Mouse (Mus musculus) MEL (cell line): ENCODE measurements around the gene Josd1. TPM values are rescaled to one million over a fixed set of nuclear protein-coding genes. Genes with fewer than 3 reads are reported as not detected.
A peak's percentile ranks its signal among the peaks of the same experiment; 100 is the strongest.

ENCODE experiments used
- DNase-seq: peaks from one replicate; pipeline ENCODE4 v3.0.0; 2011; ENCODE audit warnings: low read depth, low spot score
- H3K27ac ChIP-seq: 2 replicates; pipeline ENCODE4 v1.5.1; 2012; ENCODE audit warnings: low read depth, mild to moderate bottlenecking, control low read depth, low read length, moderate library complexity; ENCODE audit not compliant: control insufficient read depth
- H3K27me3 ChIP-seq, 2 experiments: fragments of 150-350 bp in 1 of 2; sonication (generic) in 1 of 2; 2 replicates each; pipeline ENCODE4 v1.6.1; 2012; ENCODE audit warnings: low read length in 2 of 2, mild to moderate bottlenecking in 2 of 2, improper control_type of control experiment in 1 of 2, moderate library complexity in 1 of 2; ENCODE audit not compliant: insufficient read depth in 2 of 2, control insufficient read depth in 1 of 2
- H3K36me3 ChIP-seq, 2 experiments: 2 replicates each; pipeline ENCODE4 v1.6.1; 2012 to 2014; ENCODE audit warnings: low read length in 2 of 2, improper control_type of control experiment in 1 of 2, inconsistent platforms in 1 of 2, mild to moderate bottlenecking in 1 of 2; ENCODE audit not compliant: insufficient read depth in 2 of 2, control insufficient read depth in 1 of 2
- H3K4me1 ChIP-seq, 2 experiments: fragments of 150-350 bp in 1 of 2; sonication (generic) in 1 of 2; 2 replicates each; pipeline ENCODE4 v1.6.1; 2012; ENCODE audit warnings: low read length in 2 of 2, improper control_type of control experiment in 1 of 2, mild to moderate bottlenecking in 1 of 2; ENCODE audit not compliant: insufficient read depth in 2 of 2, control insufficient read depth in 1 of 2
- H3K4me3 ChIP-seq, 2 experiments: fragments of 150-350 bp in 1 of 2; sonication (generic) in 1 of 2; 2 replicates each; pipeline ENCODE4 v1.5.1; 2012; ENCODE audit warnings: low read depth in 2 of 2, low read length in 2 of 2, mild to moderate bottlenecking in 2 of 2, moderate library complexity in 2 of 2, control low read depth in 1 of 2, improper control_type of control experiment in 1 of 2; ENCODE audit not compliant: control insufficient read depth in 1 of 2, insufficient read depth in 1 of 2
- H3K79me2 ChIP-seq: 2 replicates; pipeline ENCODE4 v1.6.1; 2012; ENCODE audit warnings: mild to moderate bottlenecking, low read length, moderate library complexity; ENCODE audit not compliant: control insufficient read depth, poor library complexity, insufficient read depth
- H3K9ac ChIP-seq: 2 replicates; pipeline ENCODE4 v1.6.1; 2012; ENCODE audit warnings: low read depth, mild to moderate bottlenecking, control low read depth, low read length, moderate library complexity; ENCODE audit not compliant: control insufficient read depth, poor library complexity, severe bottlenecking
- H3K9me3 ChIP-seq: fragments of 150-350 bp; sonication (generic); replicated peaks from 2 replicates; pipeline ENCODE4 v1.6.1; 2012; ENCODE audit warnings: mild to moderate bottlenecking, low read length, improper control_type of control experiment, moderate library complexity; ENCODE audit not compliant: insufficient read depth
- BHLHE40 ChIP-seq: IDR thresholded peaks from 2 replicates; pipeline ENCODE4 v1.6.1; 2012; ENCODE audit warnings: low read depth, mild to moderate bottlenecking, inconsistent platforms, low read length, improper control_type of control experiment, borderline replicate concordance
- CHD1 ChIP-seq: IDR thresholded peaks from 2 replicates; pipeline ENCODE4 v1.6.1; 2012; ENCODE audit warnings: low read depth, mild to moderate bottlenecking, inconsistent platforms, low read length, improper control_type of control experiment
- CTCF ChIP-seq, 3 experiments: IDR thresholded peaks in 2 of 3; conservative IDR thresholded peaks in 1 of 3; 2 replicates each; pipeline ENCODE4 v1.5.1; 2011 to 2012; ENCODE audit warnings: low read length in 3 of 3, low read depth in 2 of 3, mild to moderate bottlenecking in 2 of 3, improper control_type of control experiment in 1 of 3, inconsistent platforms in 1 of 3, mixed read lengths in 1 of 3, moderate library complexity in 1 of 3; ENCODE audit not compliant: control insufficient read depth in 1 of 3, insufficient read depth in 1 of 3, poor library complexity in 1 of 3, severe bottlenecking in 1 of 3
- ELF1 ChIP-seq: IDR thresholded peaks from 2 replicates; pipeline ENCODE4 v1.6.1; 2014; ENCODE audit warnings: low read depth, mild to moderate bottlenecking, inconsistent platforms, low read length, improper control_type of control experiment, moderate library complexity
- ETS1 ChIP-seq: IDR thresholded peaks from 2 replicates; pipeline ENCODE4 v1.6.1; 2012; ENCODE audit warnings: low read depth, mild to moderate bottlenecking, inconsistent platforms, low read length, improper control_type of control experiment, moderate library complexity
- GABPA ChIP-seq: IDR thresholded peaks from 2 replicates; pipeline ENCODE4 v1.6.1; 2012; ENCODE audit warnings: low read depth, mild to moderate bottlenecking, inconsistent platforms, low read length, improper control_type of control experiment, moderate library complexity
- GATA1 ChIP-seq: IDR thresholded peaks from 2 replicates; pipeline ENCODE4 v1.6.1; 2011; ENCODE audit warnings: low read depth, low read length, improper control_type of control experiment
- MAX ChIP-seq: IDR thresholded peaks from 2 replicates; pipeline ENCODE4 v1.6.1; 2011; ENCODE audit warnings: low read length, improper control_type of control experiment
- MXI1 ChIP-seq: IDR thresholded peaks from 2 replicates; pipeline ENCODE4 v1.6.1; 2011; ENCODE audit warnings: mild to moderate bottlenecking, low read depth, low read length, improper control_type of control experiment
- MYB ChIP-seq: IDR thresholded peaks from 2 replicates; pipeline ENCODE4 v1.6.1; 2011; ENCODE audit warnings: mild to moderate bottlenecking, low read depth, low read length, improper control_type of control experiment
- MYC ChIP-seq: IDR thresholded peaks from 2 replicates; pipeline ENCODE4 v1.6.1; 2011; ENCODE audit warnings: low read depth, mild to moderate bottlenecking, low read length, improper control_type of control experiment, moderate library complexity
- NRF1 ChIP-seq: IDR thresholded peaks from 2 replicates; pipeline ENCODE4 v1.6.1; 2014; ENCODE audit warnings: low read depth, mild to moderate bottlenecking, inconsistent platforms, low read length, improper control_type of control experiment, moderate library complexity; ENCODE audit not compliant: poor library complexity, insufficient read depth, severe bottlenecking
- POLR2A ChIP-seq, 2 experiments: IDR thresholded peaks; 2 replicates each; pipeline ENCODE4 v1.6.1; 2011 to 2012; ENCODE audit warnings: low read length in 2 of 2, mild to moderate bottlenecking in 2 of 2, control low read depth in 1 of 2, improper control_type of control experiment in 1 of 2, low read depth in 1 of 2, moderate library complexity in 1 of 2; ENCODE audit not compliant: control insufficient read depth in 1 of 2, insufficient read depth in 1 of 2, poor library complexity in 1 of 2
- RCOR1 ChIP-seq: IDR thresholded peaks from 2 replicates; pipeline ENCODE4 v1.6.1; 2012; ENCODE audit warnings: low read depth, mild to moderate bottlenecking, inconsistent platforms, low read length, improper control_type of control experiment
- TBP ChIP-seq: IDR thresholded peaks from 2 replicates; pipeline ENCODE4 v1.8.0; 2011; ENCODE audit warnings: low read depth, low read length, improper control_type of control experiment
- UBTF ChIP-seq: IDR thresholded peaks from 2 replicates; pipeline ENCODE4 v1.6.1; 2012; ENCODE audit warnings: low read depth, mild to moderate bottlenecking, inconsistent platforms, low read length, improper control_type of control experiment, moderate library complexity, borderline replicate concordance; ENCODE audit not compliant: insufficient read depth
- ZC3H11A ChIP-seq: IDR thresholded peaks from 2 replicates; pipeline ENCODE4 v1.6.1; 2012; ENCODE audit warnings: low read depth, mild to moderate bottlenecking, inconsistent platforms, low read length, improper control_type of control experiment
- ZNF384 ChIP-seq: IDR thresholded peaks from 2 replicates; pipeline ENCODE4 v1.6.1; 2012; ENCODE audit warnings: low read depth, mild to moderate bottlenecking, inconsistent platforms, low read length, improper control_type of control experiment
- polyA plus RNA-seq, 2 experiments: library from polyadenylated mRNA; stranded (reverse) in 1 of 2; unstranded in 1 of 2; fragments of >175 nt in 1 of 2; fragments of >200 nt in 1 of 2; gene quantifications; 2 replicates each; pipeline versions ENCODE4 v1.2.1 to v1.2.4; 2012; ENCODE audit warnings: low replicate concordance in 2 of 2, low read depth in 1 of 2; ENCODE audit not compliant: insufficient read length in 2 of 2, insufficient read depth in 1 of 2, missing spikeins in 1 of 2
- total RNA-seq: library from RNA; depleted of rRNA; stranded (reverse); fragments of 300-350 nt; gene quantifications from 2 replicates; pipeline ENCODE4 v1.2.3, GENCODE M21; 2012

Josd1 gene
- total and polyA plus RNA-seq, 3 experiments = 46.5 to 47.2 TPM; not detected in 1

DNA sequence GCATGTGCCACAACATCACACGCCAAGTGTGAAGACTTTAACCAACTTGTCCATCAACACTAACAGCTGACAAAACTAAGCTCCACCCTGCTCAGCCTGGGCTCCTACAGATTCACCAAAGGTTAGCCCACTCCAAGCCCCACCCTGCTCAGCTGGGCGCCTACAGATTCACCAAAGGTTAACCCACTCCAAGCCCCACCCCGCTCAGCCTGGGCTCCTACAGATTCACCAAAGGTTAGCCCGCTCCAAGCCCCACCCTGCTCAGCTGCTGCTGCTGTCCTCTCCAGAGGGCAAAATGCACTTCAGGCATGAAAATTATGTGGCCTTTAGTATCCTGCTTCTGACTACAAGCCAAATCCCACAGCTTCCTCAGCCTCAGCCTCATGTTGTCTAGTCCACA lies 5.7 kb downstream of the Josd1 start:
- peaks cover 2 to 29% of the 10 kb centered on the region in 2 experiments; a peak in 3 of 4 replicates for H3K36me3 ChIP-seq
- TF ChIP-seq CHD1 (no peak), ZC3H11A (no peak), ETS1 (0 out of 2 replicates have a peak, but pooled peaks have one; percentile 2), UBTF (no peak), CTCF (IDR thresholded peaks at IDR 0.05 in 2 of 3, conservative IDR thresholded peaks at IDR 0.05 in 1 of 3; ENCODE audit: control insufficient read depth in 1 of 3, insufficient read depth in 1 of 3, low read depth in 2 of 3, low read length in 3 of 3, poor library complexity in 1 of 3, severe bottlenecking in 1 of 3) (no peak)
- no peaks in the 10 kb centered on the region for H3K27me3 ChIP-seq
- peaks cover 4 to 29% of the 10 kb centered on the region in 2 experiments; a peak in 3 of 4 replicates for H3K4me1 ChIP-seq
- no peak for DNase-seq
- H3K27ac ChIP-seq = no peak overlapping the region
- peaks cover 78% of the 10 kb centered on the region for H3K79me2 ChIP-seq
- H3K9ac ChIP-seq = no peak overlapping the region
- H3K9me3 ChIP-seq = no peaks in the 10 kb centered on the region
- no peak overlapping the region for H3K4me3 ChIP-seq

DNA sequence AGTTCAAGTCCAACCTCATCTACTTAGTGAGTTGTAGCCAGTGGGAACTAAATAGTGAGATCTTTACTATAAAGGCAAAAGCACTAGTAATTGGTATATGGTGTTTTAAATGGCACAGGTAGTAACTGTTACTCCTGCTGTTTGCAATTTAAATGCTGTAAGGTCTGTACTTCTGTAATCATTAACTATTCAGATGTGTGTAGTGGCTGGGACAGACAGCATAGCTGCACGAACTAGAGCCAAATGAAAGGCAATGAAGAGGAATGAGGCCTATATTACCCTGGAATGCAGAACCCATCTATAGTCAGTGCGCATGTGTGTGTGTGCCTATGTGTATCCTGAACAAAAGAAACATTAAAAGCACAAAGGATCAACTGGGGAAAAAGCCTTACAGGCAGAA lies 9.8 kb downstream of the Josd1 start:
- Histone ChIP-seq H3K9me3 (no peaks in the 10 kb centered on the region), H3K27me3 (no peaks in the 10 kb centered on the region), H3K4me3 (no peak overlapping the region)
- no peak for TF ChIP-seq POLR2A (IDR thresholded peaks at IDR 0.05; ENCODE audit: control insufficient read depth in 1 of 2, insufficient read depth in 1 of 2, low read depth in 1 of 2, low read length in 2 of 2, poor library complexity in 1 of 2)
- TF ChIP-seq GATA1 = no peak
- no peak for TF ChIP-seq ZNF384
- TF ChIP-seq NRF1 = no peak
- TF ChIP-seq CTCF (IDR thresholded peaks at IDR 0.05 in 2 of 3, conservative IDR thresholded peaks at IDR 0.05 in 1 of 3; ENCODE audit: control insufficient read depth in 1 of 3, insufficient read depth in 1 of 3, low read depth in 2 of 3, low read length in 3 of 3, poor library complexity in 1 of 3, severe bottlenecking in 1 of 3) = no peak
- no peak for TF ChIP-seq ELF1
- no peak for TF ChIP-seq MAX
- no peak for TF ChIP-seq MXI1
- no peak for TF ChIP-seq TBP
- TF ChIP-seq BHLHE40 = no peak
- TF ChIP-seq GABPA = no peak
- TF ChIP-seq MYC = no peak
- TF ChIP-seq ETS1 = no peak
- no peak for TF ChIP-seq RCOR1
- TF ChIP-seq MYB = no peak
- TF ChIP-seq, all 39 proteins: peak for 0
- H3K79me2 ChIP-seq = peaks cover 39% of the 10 kb centered on the region
- no peak overlapping the region for H3K27ac ChIP-seq
- no peak for DNase-seq
- no peak overlapping the region for H3K9ac ChIP-seq
- H3K4me1 ChIP-seq = peaks cover 0 to 8% of the 10 kb centered on the region in 2 experiments; a peak in 1 of 4 replicates
- peaks cover 15 to 17% of the 10 kb centered on the region in 2 experiments for H3K36me3 ChIP-seq
